Mouse (Mus musculus): ENCODE data around the gene Timp3.

Gene Timp3

DNA sequence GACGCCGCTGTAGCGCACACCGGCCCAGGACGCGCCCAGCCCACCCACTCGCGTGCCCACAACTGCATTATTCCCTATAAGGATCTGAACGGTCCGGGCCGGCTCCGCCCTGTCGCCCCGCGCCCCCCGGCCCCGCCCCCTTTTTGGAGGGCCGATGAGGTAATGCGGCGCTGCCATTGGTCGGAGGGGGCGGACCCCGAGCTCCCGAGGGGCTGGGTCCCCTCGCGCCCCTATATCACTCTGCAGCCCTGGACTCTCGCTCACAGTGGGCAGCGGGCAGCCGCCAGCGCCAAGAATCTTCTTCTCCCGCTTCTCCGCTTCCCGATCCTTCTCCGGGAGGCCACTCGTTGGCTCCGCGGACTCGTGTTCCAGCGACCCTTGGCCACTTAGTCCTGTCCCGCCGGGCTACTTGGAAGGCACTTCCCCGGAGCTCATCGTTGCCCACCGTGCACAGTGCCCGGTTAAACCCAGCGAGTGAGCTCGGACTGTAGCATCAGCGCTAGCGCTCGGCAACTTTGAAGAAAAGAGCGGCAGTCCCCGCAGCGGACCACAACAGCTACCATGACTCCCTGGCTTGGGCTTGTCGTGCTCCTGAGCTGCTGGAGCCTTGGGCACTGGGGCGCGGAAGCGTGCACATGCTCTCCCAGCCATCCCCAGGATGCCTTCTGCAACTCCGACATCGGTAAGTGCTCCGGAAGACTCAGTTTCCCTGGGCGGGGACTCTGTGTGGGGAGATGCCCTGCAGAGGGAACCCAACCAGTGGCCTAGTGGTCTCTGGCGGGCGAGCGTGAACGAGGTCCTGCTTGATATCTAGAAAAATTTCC is at the start of gene Timp3:
Timp3 (plus strand) TSS at position 80 of the 824 bp plus-strand sequence.
- in situ Hi-C loops (cut with MboI, MseI), result no loop called here

DNA sequence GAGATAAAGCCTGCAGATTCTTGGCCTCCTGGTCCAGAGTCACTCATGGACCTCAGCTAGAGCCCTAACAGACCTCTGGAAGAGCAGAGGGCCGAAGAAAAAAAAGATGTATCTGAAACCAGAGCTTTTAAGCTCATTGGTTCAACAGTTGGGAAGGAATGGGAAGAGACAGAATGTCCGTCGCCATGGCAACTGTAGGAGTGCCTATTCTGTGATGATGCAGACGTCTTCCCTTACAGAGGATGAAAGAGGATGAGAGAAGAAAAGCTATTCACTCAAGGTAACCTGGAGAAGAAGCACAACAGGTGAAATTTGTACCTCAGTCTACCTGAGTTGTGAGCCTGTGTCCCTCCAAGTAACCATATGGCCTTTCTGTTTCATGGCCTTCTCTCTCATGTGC is 44.0 kb upstream of the Timp3 start:
- in situ Hi-C loops (cut with MboI, MseI), result no loop called here

DNA sequence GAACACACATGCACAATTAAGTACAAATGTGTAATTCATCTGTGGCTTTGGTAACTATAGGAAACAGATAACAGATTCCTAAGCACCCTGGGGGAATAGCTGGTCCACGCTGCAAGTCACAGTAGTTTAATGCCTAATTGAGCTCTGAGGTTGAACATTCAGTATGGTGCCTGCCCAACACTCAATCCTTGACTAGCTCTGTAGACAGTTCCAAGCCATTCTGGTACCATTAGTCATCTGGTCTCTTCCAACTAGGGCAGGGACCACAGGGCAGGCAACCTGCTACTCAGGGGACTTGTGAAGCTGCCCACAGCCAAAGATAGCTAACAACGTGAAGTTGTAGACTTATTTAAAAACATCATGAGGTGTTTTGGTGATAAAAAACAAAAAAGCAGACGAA is 43.1 kb upstream of the Timp3 start:
- in situ Hi-C loops (cut with MboI, MseI), result no loop called here

- in situ Hi-C loops (cut with MboI, MseI), result no loop called here
Measured at GRCm38 (mm10) chr10:86258046-86258445, 42.1 kb upstream of the Timp3 start.

- in situ Hi-C loops (cut with MboI, MseI), result no loop called here
Measured at GRCm38 (mm10) chr10:86258992-86259391, 41.2 kb upstream of the Timp3 start.

DNA sequence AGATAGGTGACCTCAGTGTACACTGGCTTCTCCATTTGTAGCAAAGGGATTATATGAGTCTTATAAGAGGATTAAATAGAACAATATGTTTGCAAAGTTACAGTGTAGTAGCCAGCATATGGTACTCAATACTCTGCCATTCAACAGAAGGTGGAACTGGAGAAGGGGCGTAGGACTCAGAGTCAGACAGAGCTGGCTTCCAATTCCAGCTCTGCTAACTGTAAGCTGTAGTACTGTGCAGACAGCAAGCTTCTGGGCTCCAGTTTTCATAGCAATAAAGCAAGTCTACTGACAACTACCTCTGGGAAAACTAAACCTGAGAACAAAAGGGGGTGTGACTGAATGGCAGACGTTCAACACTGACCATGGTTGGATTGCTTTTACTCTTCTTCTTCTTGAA is 38.4 kb upstream of the Timp3 start:
- in situ Hi-C loops (cut with MboI, MseI), result loop anchor here (5.0 kb wide), 1 partner anchor 49 kb away; no protein-coding TSS in a partner anchor

- in situ Hi-C loops (cut with MboI, MseI), result loop anchor here (5.0 kb wide), 2 partner anchors 52 to 73 kb away; no protein-coding TSS in a partner anchor
Measured at GRCm38 (mm10) chr10:86264618-86265017, 35.6 kb upstream of the Timp3 start.

- in situ Hi-C loops (cut with MboI, MseI), result no loop called here
Measured at GRCm38 (mm10) chr10:86270254-86270653, 29.9 kb upstream of the Timp3 start.

- in situ Hi-C loops (cut with MboI, MseI), result no loop called here
Measured at GRCm38 (mm10) chr10:86272826-86273225, 27.3 kb upstream of the Timp3 start.

DNA sequence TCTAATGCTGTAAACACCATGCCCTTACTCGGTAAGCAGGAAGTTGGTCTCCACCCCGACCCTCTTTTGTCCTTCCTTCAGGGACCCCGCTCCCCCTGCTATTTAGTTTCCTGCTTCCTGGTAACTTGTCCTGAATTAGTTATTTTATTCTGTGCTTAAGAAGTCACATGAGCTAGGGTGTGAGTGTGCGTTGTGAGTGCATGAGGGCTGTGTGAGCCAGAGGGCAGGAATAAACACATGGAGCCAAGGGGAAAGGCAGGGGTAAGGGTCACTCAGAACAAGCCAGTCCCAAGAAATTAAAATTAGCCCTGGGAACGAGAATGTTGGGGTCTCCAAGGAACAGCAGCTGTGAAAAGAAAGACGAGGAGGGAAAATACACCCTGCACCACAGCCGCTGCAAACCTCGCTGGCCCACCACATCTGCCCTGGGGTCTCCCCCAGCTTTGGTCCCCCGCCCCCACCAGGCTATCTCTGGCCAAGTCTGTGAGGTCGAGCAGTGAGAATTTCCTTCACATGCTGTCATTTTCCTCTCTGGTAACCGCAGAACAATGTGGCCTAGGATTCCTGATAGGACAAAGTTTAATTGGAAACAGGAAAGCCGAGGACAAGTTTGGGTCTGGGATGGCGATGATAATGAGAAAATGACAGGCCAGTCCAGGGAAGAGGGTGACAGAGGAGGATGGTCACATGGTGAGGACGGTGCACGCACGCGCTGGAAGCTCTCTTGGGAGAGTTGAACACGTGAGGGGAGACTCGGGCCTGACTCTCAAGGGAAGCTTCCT is 26.6 kb upstream of the Timp3 start:
- in situ Hi-C loops (cut with MboI, MseI), result no loop called here

DNA sequence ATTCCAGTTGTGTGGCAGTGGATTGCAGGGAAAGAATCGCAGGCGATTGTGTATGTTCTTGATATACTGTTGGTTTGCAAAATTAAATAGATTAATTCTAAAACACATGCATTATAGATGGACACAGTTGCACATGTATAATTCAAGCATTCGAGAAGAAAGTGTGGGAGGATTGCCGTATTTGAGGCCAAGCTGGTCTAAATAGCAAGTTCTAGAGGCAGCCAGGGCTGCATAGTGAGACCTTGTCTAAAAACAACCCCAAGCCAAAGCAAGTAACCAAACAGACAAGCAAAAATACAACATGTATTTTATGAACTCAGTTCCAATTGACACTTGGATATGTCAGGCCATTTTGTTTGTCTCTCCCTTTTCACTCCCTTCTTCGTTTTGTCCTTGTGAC is 24.6 kb upstream of the Timp3 start:
- in situ Hi-C loops (cut with MboI, MseI), result no loop called here

DNA sequence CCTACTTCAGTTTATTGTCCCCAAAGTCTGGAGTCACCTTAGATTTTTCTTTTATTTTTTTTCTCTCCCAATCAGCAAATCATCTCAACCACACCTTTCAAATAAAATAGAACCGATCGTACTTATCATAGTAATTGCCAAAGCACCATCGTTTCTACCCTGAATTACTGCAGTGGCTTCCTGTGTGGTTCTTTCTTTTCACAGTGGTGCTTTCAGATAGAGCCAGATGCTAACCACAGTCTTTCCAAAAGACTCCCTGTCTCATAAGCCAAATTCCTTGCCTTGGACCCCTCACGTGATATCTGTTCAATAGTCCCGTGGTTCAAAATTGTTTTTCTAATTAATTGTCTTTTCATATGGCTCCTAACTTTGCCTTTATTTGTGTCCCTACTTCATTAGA is 22.8 kb upstream of the Timp3 start:
- in situ Hi-C loops (cut with MboI, MseI), result no loop called here

GRCm38 (mm10) chr10:86278481-86278880 is 21.7 kb upstream of the Timp3 start:
- in situ Hi-C loops (cut with MboI, MseI), result no loop called here

GRCm38 (mm10) chr10:86279579-86280168 is 20.5 kb upstream of the Timp3 start:
- in situ Hi-C loops (cut with MboI, MseI), result no loop called here

- in situ Hi-C loops (cut with MboI, MseI), result no loop called here
Measured at GRCm38 (mm10) chr10:86281238-86281637, 18.9 kb upstream of the Timp3 start.

- in situ Hi-C loops (cut with MboI, MseI), result loop anchor here (5.0 kb wide), 1 partner anchor 309 kb away; no protein-coding TSS in a partner anchor
Measured at GRCm38 (mm10) chr10:86286508-86286907, 13.7 kb upstream of the Timp3 start.

- in situ Hi-C loops (cut with MboI, MseI), result no loop called here
Measured at GRCm38 (mm10) chr10:86290109-86290771, 9.9 kb upstream of the Timp3 start.

- in situ Hi-C loops (cut with MboI, MseI), result no loop called here
Measured at GRCm38 (mm10) chr10:86293880-86294279, 6.3 kb upstream of the Timp3 start.

DNA sequence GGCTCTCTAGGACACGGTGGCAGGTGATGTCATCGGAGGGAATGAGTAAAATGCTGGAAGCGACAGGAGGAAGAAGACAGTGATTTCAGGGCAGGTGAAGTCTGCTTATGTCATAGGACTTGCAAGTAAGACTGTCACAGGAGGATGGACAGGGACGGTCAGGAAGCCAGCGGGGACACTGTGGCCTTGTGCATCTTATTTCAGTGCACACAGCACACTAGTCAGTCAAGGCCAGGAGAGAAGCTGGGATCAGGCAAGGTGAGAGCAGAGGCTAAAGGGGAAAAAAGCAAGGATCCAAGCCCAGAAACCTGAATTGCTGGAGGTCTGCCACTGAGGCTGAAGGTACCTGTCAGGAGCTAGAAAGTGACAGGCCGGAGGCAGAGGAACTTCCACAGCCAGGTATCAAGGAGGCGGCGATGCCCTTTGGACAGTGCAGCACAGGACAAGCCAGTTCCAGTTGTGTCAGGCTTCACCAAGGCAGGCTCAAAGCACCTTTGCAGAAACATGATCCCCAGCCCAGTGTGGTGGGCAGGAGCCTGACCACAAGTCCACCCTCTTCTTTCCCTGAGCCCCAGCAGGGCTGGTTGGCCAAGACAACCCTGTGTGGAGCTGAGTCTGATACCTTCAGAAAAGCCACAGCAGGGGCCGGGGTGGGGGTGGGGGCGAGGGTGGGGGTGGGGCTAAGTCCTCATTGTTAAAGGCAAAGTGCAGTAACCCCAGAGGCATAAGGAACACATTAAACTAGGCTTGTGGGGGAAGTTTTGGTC is 5.4 kb upstream of the Timp3 start:
- in situ Hi-C loops (cut with MboI, MseI), result loop anchor here (5.0 kb wide), 1 partner anchor 227 kb away; no protein-coding TSS in a partner anchor

DNA sequence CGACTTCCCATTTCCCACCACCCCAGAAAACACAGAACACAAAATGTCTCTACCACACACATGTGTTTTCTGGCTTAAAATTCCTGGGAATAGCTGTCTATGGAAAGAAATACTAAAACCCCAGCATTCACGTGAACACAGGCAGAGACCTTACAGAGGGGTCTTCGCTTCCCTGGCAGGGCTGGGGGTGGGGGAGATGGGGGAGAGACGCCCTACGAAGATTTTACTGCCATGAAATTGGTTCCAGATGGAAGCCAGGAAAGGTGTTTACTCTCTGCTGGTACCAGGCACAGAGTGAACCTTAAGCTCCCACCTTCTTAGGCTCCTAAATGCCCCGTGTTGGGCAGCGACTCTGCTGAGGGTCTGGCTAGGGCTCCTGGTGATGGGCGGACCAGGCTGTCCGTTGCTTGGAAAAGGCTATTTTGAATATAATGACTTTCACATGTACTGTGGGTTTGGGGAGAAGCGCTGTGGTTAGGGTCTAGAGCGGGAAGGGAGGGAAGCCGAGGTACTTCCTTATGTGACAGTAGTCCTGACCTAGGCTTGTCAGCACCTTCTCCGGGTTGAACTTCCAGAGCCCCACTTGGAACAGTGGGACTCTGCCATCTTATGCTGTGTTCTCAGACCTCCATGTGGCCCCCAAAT is 4.6 kb upstream of the Timp3 start:
- in situ Hi-C loops (cut with MboI, MseI), result loop anchor here (5.0 kb wide), 1 partner anchor 228 kb away; no protein-coding TSS in a partner anchor

Measured in regulatory T cell (primary cell).